Mouse (Mus musculus) stomach, postnatal 0 days (tissue): ENCODE measurements around the gene Chrna9.

Source experiments
- CTCF ChIP-seq: IDR thresholded peaks from 2 replicates; pipeline ENCODE4 v1.5.1; 2016; ENCODE audit warnings: antibody characterized with exemption, low read depth, mild to moderate bottlenecking, moderate library complexity
- EP300 ChIP-seq: optimal IDR thresholded peaks from 2 replicates; pipeline ENCODE3; 2016; ENCODE audit warnings: antibody characterized with exemption

- TF ChIP-seq CTCF (no peak), EP300 (no peak)
Measured at GRCm38 (mm10) chr5:65918601-65919000, 16.1 kb upstream of the Chrna9 start.
